Mouse (Mus musculus) hindbrain, embryonic 14.5 days (tissue): ENCODE data around the gene Tmem62. TPM values are rescaled to one million over a fixed set of nuclear protein-coding genes. Genes with fewer than 3 reads are reported as not detected.
"Not testable (repeated sequence)": the region's sequence is repeated elsewhere in the genome, so short reads cannot be mapped to it uniquely, and the experiment has no call there.

ENCODE experiments used
- ATAC-seq: fragments of 200-750 bp; cut with Nextera tagmentation; 2 replicates; pipeline ENCODE4 v1.8.0; 2017; ENCODE audit warnings: moderate number of reproducible peaks, mild to moderate bottlenecking, moderate TSS enrichment, moderate library complexity; ENCODE audit not compliant: low FRiP score
- DNase-seq: peaks from one replicate; pipeline ENCODE4 v3.0.0-alpha.2; 2015; ENCODE audit warnings: low spot score
- H3K27ac ChIP-seq: fragments of 300-500 bp; sonication (generic); 2 replicates; pipeline ENCODE4 v1.5.1; 2014; ENCODE audit warnings: mild to moderate bottlenecking, moderate library complexity
- H3K27me3 ChIP-seq: fragments of 300-500 bp; sonication (generic); 2 replicates; pipeline ENCODE4 v1.6.1; 2014; ENCODE audit warnings: mild to moderate bottlenecking, low read length, mixed read lengths; ENCODE audit not compliant: control insufficient read depth, insufficient read depth
- H3K36me3 ChIP-seq: fragments of 300-500 bp; sonication (generic); replicated peaks from 2 replicates; pipeline ENCODE4 v1.6.1; 2014; ENCODE audit not compliant: control insufficient read depth, insufficient read depth
- H3K4me1 ChIP-seq: fragments of 300-500 bp; sonication (generic); replicated peaks from 2 replicates; pipeline ENCODE4 v1.6.1; 2014; ENCODE audit warnings: antibody characterized with exemption, low read length, mixed read lengths; ENCODE audit not compliant: control insufficient read depth, insufficient read depth
- H3K4me2 ChIP-seq: fragments of 300-500 bp; sonication (generic); replicated peaks from 2 replicates; pipeline ENCODE4 v1.6.1; 2014; ENCODE audit warnings: mild to moderate bottlenecking, moderate library complexity
- H3K4me3 ChIP-seq: fragments of 300-500 bp; sonication (generic); replicated peaks from 2 replicates; pipeline ENCODE4 v1.5.1; 2014; ENCODE audit warnings: mild to moderate bottlenecking, low read length
- H3K9ac ChIP-seq: fragments of 300-500 bp; sonication (generic); 2 replicates; pipeline ENCODE4 v1.6.1; 2014
- H3K9me3 ChIP-seq: fragments of 300-500 bp; sonication (generic); 2 replicates; pipeline ENCODE4 v1.6.1; 2016; ENCODE audit warnings: low read length; ENCODE audit not compliant: control insufficient read depth
- WGBS: fragments of 180-500 bp; shearing (Covaris S2); extraction: QIAGEN DNeasy Blood & Tissue Kit; methylation state at CpG from one replicate; pipeline ENCODE4 v1.1.7; 2014; 5-methylcytosine and 5-hydroxymethylcytosine counted together
- polyA plus RNA-seq: library from polyadenylated mRNA; unstranded; fragments of >200 nt; fragmentation: Nextera tagmentation; extraction: Ambion mirVana; gene quantifications from 2 replicates; pipeline ENCODE4 v1.2.1, GENCODE M21; 2014

Gene Tmem62
- polyA plus RNA-seq, 1 experiment from 2014 or later, result 18.5 TPM

- peak overlapping the region; percentile 68 for H3K4me2 ChIP-seq
- no peaks in the 10 kb centered on the region for H3K9me3 ChIP-seq
- peak overlapping the region; percentile 80 for H3K9ac ChIP-seq
- H3K27me3 ChIP-seq, result no peaks in the 10 kb centered on the region
- ATAC-seq (no peak; the same call in none of the 2 replicates), DNase-seq (peak; percentile 36)
- H3K27ac ChIP-seq, result peak overlapping the region; percentile 86
- WGBS, result under 1% methylated on average over 23 of the region's 23 CpGs
- H3K4me3 ChIP-seq, result peak overlapping the region; percentile 67
- no peaks in the 10 kb centered on the region; the same call in 1 of the 2 replicates for H3K36me3 ChIP-seq
- peaks cover 22% of the 10 kb centered on the region for H3K4me1 ChIP-seq
Observed at GRCm38 (mm10) chr2:120970045-120970539, 6.7 kb upstream of the Tmem62 start.

- DNase-seq (peak; percentile 86), ATAC-seq (peak; percentile 91)
- Histone ChIP-seq H3K27me3 (no peaks in the 10 kb centered on the region), H3K4me3 (peak within 1 kb of the TSS; percentile 67), H3K27ac (peak within 1 kb of the TSS; percentile 86), H3K9ac (peak within 1 kb of the TSS; percentile 80), H3K9me3 (no peaks in the 10 kb centered on the region), H3K4me2 (peak within 1 kb of the TSS; percentile 68), H3K4me1 (peaks cover 22% of the 10 kb centered on the region), H3K36me3 (no peaks in the 10 kb centered on the region; the same call in 1 of the 2 replicates)
- WGBS, result under 1% methylated on average over 39 of the region's 39 CpGs
Observed at GRCm38 (mm10) chr2:120970559-120971080, 6.2 kb upstream of the Tmem62 start, which contains the start of gene Ubr1. Gene Ubr1, minus strand, starts transcription at chr2:120970715.

- DNase-seq, result no peak
- Histone ChIP-seq H3K27me3 (no peaks in the 10 kb centered on the region), H3K4me1 (peaks cover 22% of the 10 kb centered on the region), H3K9me3 (no peaks in the 10 kb centered on the region), H3K27ac (no peak overlapping the region), H3K9ac (no peak overlapping the region), H3K4me2 (peak overlapping the region; percentile 68), H3K36me3 (no peaks in the 10 kb centered on the region; the same call in 1 of the 2 replicates), H3K4me3 (peak overlapping the region; percentile 67; the same call in 1 of the 2 replicates)
- WGBS, result 94% methylated on average over 4 of the region's 4 CpGs
- ATAC-seq, result no peak
Observed at GRCm38 (mm10) chr2:120971766-120972165, 5.1 kb upstream of the Tmem62 start.

- H3K4me3 ChIP-seq, H3K9ac ChIP-seq, H3K9me3 ChIP-seq, H3K27ac ChIP-seq, H3K36me3 ChIP-seq, H3K27me3 ChIP-seq, H3K4me2 ChIP-seq, ATAC-seq, DNase-seq: not testable (repeated sequence)
- WGBS, result 94% methylated on average over 8 of the region's 8 CpGs
- peaks cover 22% of the 10 kb centered on the region for H3K4me1 ChIP-seq
Observed at GRCm38 (mm10) chr2:120972257-120972656, 4.6 kb upstream of the Tmem62 start.

- Histone ChIP-seq H3K4me1 (peaks cover 25% of the 10 kb centered on the region), H3K27ac (no peak overlapping the region), H3K4me3 (no peak overlapping the region), H3K36me3 (no peaks in the 10 kb centered on the region), H3K4me2 (no peak overlapping the region), H3K27me3 (no peaks in the 10 kb centered on the region), H3K9ac (no peak overlapping the region), H3K9me3 (no peaks in the 10 kb centered on the region)
- WGBS, result 23% methylated on average over 5 of the region's 5 CpGs
- ATAC-seq (no peak), DNase-seq (no peak)
Observed at GRCm38 (mm10) chr2:120972964-120973363, 3.9 kb upstream of the Tmem62 start.

GRCm38 (mm10) chr2:120976308-120976707, 509 bp upstream of the Tmem62 start:
- Histone ChIP-seq H3K4me1 (peaks cover 11% of the 10 kb centered on the region), H3K9me3 (no peaks in the 10 kb centered on the region), H3K27ac (no peak overlapping the region), H3K4me2 (peak overlapping the region; percentile 66), H3K9ac (no peak overlapping the region), H3K36me3 (peaks cover 15% of the 10 kb centered on the region; the same call in 1 of the 2 replicates), H3K4me3 (peak overlapping the region; percentile 50; the same call in 1 of the 2 replicates), H3K27me3 (no peaks in the 10 kb centered on the region)
- no peak for ATAC-seq
- DNase-seq, result no peak
- WGBS, result 51% methylated on average over 4 of the region's 4 CpGs

- ATAC-seq (peak; percentile 24; the same call in 1 of the 2 replicates), DNase-seq (peak; percentile 25)
Observed at GRCm38 (mm10) chr2:120977926-120978692, 1.3 kb downstream of the Tmem62 start.

GRCm38 (mm10) chr2:120978693-120979037, 1.8 kb downstream of the Tmem62 start:
- DNase-seq (no peak), ATAC-seq (no peak)
- Histone ChIP-seq H3K4me1 (0 out of 2 replicates have a peak, but pooled peaks cover 6% of the 10 kb centered on the region), H3K27ac (no peak overlapping the region), H3K36me3 (peaks cover 15% of the 10 kb centered on the region; the same call in 1 of the 2 replicates), H3K9me3 (no peaks in the 10 kb centered on the region), H3K9ac (no peak overlapping the region), H3K4me2 (no peak overlapping the region), H3K4me3 (no peak overlapping the region), H3K27me3 (no peaks in the 10 kb centered on the region)
- 38% methylated on average over 2 of the region's 2 CpGs for WGBS

More at GRCm38 (mm10) chr2:120977926-120978692, 1.3 kb downstream of the Tmem62 start:
- H3K27me3 ChIP-seq, result no peaks in the 10 kb centered on the region
- H3K4me3 ChIP-seq, result peak overlapping the region; percentile 50
- peaks cover 15% of the 10 kb centered on the region; the same call in 1 of the 2 replicates for H3K36me3 ChIP-seq
- peak overlapping the region; percentile 82 for H3K27ac ChIP-seq
- peak overlapping the region; percentile 83 for H3K9ac ChIP-seq
- H3K4me2 ChIP-seq, result peak overlapping the region; percentile 66
- H3K4me1 ChIP-seq, result 0 out of 2 replicates have a peak, but pooled peaks cover 6% of the 10 kb centered on the region
- no peaks in the 10 kb centered on the region for H3K9me3 ChIP-seq
- WGBS, result 75% methylated on average over 8 of the region's 8 CpGs

- Histone ChIP-seq H3K36me3 (peaks cover 15% of the 10 kb centered on the region), H3K27ac (no peak overlapping the region), H3K9ac (no peak overlapping the region), H3K4me2 (no peak overlapping the region), H3K4me1 (0 out of 2 replicates have a peak, but pooled peaks cover 6% of the 10 kb centered on the region), H3K9me3 (no peaks in the 10 kb centered on the region), H3K27me3 (no peaks in the 10 kb centered on the region), H3K4me3 (no peak overlapping the region)
- 100% methylated on average over 1 of the region's 1 CpGs for WGBS
- DNase-seq (no peak), ATAC-seq (no peak)
Observed at GRCm38 (mm10) chr2:120979819-120980218, 3.0 kb downstream of the Tmem62 start.
